Mouse (Mus musculus) G1E (cell line): ENCODE measurements at regions not wholly inside any gene's neighbourhood (a gene's known extent, or its start where the extent isn't known, plus 50 kb on each side); places are given as distances from the start of the nearest gene placed in this dataset.
"Not testable (repeated sequence)": the region's sequence is repeated elsewhere in the genome, so short reads cannot be mapped to it uniquely, and the experiment has no call there.

Experiments
- ATAC-seq: 2 replicates; pipeline ENCODE4 v1.8.0; 2016; ENCODE audit warnings: mild to moderate bottlenecking; ENCODE audit not compliant: insufficient number of reproducible peaks, poor library complexity, low FRiP score, severe bottlenecking; ENCODE audit errors: extremely low read depth
- DNase-seq: peaks from one replicate; pipeline ENCODE4 v3.0.0; 2012; ENCODE audit warnings: low spot score
- H3K27me3 ChIP-seq: 2 replicates; pipeline ENCODE4 v1.6.1; 2012; ENCODE audit warnings: mild to moderate bottlenecking, low read length, inconsistent platforms; ENCODE audit not compliant: insufficient read depth
- H3K36me3 ChIP-seq: replicated peaks from 2 replicates; pipeline ENCODE3; 2012; ENCODE audit warnings: mild to moderate bottlenecking, inconsistent platforms
- H3K4me1 ChIP-seq: 2 replicates; pipeline ENCODE4 v1.6.1; 2012; ENCODE audit warnings: low read depth, low read length, inconsistent platforms, mixed read lengths; ENCODE audit not compliant: insufficient read depth
- H3K4me3 ChIP-seq: 2 replicates; pipeline ENCODE4 v1.5.1; 2012; ENCODE audit warnings: low read depth, mild to moderate bottlenecking, inconsistent platforms, low read length, moderate library complexity, mixed read lengths
- H3K9me3 ChIP-seq: replicated peaks from 2 replicates; pipeline ENCODE4 v1.6.1; 2012; ENCODE audit warnings: inconsistent platforms

DNA sequence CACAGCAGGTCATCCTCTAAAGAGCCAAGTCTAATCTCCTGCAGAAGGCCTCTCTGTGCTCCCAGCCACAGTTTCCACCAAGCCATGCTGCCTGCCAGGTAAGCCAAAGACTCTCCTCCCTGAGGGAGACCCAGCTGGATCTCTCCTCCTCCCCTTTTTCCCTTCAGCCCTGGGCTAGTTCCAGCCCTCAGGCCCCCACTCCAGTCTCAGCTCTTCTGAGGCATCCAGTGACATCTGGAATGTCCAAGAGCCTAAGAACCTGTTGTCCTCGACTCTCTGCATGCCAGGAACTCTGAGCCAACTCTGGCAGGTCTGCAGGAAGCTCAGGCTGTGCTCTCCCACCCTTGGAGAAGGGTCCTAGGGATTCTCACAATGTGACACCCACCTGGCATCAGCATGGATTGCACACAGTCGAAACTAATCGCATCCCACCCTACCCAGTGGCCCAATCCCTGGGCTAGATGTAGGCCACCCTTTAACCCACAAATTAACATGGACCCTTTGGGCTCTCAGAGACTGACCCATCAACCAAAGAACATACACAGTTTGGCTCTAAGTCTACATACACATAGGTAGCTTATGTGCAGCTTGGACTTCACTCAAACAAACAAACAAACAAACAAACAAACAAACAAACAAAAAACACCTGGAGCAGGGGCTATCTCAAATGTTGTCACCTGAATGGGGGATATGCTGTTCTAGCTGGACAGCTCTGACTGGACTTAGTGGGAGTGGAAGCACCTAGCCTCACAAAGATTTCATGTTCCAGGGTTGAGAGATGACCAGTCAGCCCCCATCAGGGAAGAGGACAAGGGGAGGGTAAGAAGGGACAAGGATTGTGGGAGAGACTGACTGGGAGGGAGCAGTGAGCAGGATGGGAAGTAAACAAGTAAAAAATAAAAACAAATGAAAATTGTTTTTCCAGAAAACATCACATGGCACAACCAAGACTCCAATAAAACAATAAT is 57.9 kb upstream of the Zfp709 start:
- not testable (repeated sequence) for H3K27me3 ChIP-seq, H3K9me3 ChIP-seq, ATAC-seq, DNase-seq, H3K4me3 ChIP-seq, H3K4me1 ChIP-seq, H3K36me3 ChIP-seq

DNA sequence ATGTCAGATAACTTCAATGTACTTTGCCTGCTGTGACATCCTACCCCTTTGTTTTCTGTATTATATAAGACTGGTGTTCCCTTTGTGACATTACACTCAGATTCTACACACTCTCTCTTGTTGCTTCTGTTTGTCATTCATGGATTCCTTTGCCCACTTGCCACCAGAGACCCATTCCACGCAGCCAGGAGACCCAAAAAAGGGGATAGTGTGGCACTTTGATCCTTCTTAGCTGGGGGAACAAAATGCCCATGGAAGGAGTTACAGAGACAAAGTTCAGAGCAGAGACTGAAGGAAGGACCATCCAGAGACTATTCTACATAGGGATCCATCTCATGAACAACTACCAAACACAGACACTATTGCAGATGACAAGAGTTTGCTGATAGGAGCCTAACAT is 59.1 kb upstream of the Zfp709 start:
- DNase-seq, H3K36me3 ChIP-seq, ATAC-seq, H3K27me3 ChIP-seq, H3K4me1 ChIP-seq, H3K4me3 ChIP-seq, H3K9me3 ChIP-seq: not testable (repeated sequence)

DNA sequence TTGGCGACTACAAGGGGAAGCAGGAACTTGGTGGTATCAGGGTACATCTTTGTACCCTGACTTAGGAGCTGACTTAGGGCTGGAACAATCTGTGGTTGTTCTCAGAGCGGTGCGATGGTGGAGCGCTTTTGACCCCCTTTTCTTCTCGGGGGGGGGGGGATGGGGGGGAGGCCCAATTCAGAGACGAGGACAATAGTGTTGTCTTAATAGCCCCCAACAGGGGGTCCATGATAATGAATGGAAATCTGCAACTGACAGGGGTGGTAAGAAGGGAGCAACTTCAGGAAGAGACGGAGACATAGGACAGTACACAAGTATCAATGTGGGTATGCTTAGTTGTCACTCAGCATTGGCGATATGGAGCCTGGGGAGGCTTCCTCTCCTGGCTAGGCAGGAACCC is 61.9 kb upstream of the Zfp709 start:
- not testable (repeated sequence) for ATAC-seq, H3K9me3 ChIP-seq, DNase-seq, H3K36me3 ChIP-seq, H3K4me3 ChIP-seq, H3K4me1 ChIP-seq, H3K27me3 ChIP-seq

DNA sequence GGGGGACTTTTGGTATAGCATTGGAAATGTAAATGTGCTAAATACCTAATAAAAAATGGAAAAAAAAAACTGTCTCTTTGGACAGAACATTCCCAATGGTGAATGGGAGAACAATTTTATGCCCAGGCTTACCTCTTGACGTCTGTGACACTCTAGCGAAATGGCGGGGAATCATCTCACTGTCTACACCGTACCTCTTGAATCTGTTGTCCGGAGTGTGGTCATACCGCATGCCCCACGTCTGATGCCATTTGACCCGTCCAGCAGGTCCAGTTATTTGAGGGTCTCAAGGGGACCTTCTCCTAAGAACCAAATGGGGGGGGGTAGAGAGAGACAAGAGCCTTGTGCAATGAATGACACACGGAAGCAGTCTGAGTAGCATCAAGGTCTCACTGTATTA is 62.4 kb upstream of the Zfp709 start:
- H3K4me1 ChIP-seq, H3K9me3 ChIP-seq, H3K27me3 ChIP-seq, H3K36me3 ChIP-seq, H3K4me3 ChIP-seq, DNase-seq, ATAC-seq: not testable (repeated sequence)

DNA sequence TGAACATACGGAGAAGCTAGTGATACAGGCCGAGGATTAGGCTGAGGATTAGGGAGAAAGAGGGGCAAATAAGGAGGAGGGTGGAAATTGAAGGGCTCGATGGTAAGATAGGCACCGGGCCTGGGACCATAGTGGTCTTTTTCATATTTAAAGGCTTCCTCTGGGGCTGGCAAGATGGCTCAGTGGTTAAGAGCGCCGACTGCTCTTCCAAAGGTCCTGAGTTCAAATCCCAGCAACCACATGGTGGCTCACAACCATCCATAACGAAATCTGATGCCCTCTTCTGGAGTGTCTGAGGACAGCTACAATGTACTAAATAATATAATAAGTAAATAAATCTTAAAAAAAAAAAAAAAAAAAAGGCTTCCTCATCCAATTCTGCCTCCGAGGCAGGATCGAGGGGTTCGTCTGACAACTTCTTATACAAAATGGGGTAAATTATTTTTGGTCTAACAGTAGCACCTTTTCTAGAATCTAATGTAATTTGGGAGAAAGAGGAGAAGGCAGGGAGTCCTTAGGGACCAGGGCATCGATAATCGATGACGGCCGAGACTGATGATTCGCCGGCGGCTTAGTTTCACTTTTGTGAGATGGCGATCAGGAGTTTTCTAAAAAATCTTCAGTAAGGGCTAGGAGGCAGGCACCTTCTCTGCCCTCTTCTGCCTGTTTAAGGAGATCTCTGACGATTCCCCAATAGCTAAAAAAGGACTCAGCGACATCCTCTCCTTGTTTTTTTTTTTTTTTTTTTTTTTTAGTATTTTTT is 65.4 kb upstream of the Zfp709 start:
- DNase-seq, H3K9me3 ChIP-seq, H3K4me3 ChIP-seq, H3K27me3 ChIP-seq, H3K36me3 ChIP-seq, H3K4me1 ChIP-seq, ATAC-seq: not testable (repeated sequence)

DNA sequence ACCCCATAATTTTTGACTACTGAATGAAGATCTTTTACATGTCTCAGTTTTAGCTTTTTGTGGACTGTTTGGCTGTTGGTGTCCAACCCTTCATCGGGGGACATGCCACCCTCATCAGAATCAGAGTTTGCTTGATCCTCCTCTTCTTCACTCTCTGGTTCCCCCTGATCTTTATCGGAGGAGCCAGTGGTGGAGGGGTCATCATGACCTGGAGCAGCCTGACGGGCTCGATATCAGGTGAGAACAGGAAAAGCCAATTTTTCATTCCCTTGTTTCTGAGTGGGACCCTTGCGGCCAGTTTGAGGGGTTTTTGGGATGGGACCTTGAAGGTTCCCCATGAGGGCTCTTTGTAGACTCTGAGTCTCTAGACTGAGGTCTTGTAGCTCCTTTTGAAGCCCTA is 66.0 kb upstream of the Zfp709 start:
- not testable (repeated sequence) for H3K4me3 ChIP-seq, H3K27me3 ChIP-seq, H3K9me3 ChIP-seq, ATAC-seq, H3K36me3 ChIP-seq, H3K4me1 ChIP-seq, DNase-seq

DNA sequence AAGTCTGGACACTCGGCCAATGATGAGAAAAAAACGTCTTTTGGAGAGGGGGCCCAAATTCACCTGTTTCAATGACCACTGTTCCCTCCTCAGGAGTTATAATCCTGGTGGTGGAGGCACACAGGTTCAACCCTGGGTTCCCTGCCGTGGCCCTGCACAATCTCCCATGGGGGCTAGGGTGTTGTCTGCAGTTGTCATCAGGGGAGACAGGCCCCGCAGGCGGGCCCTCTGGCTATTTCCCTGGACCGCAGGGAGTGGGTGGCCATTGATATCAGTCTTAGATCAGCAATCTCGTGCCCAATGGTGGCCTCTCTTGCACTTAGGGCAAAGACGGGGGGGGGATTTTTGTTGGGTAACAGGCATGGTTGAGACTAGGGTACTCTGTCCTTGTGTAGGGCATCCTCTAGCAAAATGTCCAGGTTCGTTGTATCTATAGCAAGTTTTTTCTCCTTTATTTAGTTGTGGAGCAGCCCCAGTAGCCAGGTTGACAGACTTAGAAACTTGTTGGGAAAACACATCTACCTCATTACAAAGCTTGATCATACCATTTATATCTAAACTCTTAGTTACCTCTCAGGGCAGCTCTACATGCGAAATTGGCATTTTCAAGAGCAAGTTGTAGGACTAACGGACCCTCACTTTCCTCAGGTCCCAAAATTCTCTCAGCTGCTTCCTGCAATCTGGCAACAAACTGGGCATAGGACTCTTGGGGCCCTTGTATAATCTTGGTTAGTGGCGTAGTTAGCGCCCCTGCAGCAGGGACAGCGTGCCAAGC is 66.9 kb upstream of the Zfp709 start:
- not testable (repeated sequence) for H3K36me3 ChIP-seq, DNase-seq, H3K4me3 ChIP-seq, H3K9me3 ChIP-seq, ATAC-seq, H3K4me1 ChIP-seq, H3K27me3 ChIP-seq

DNA sequence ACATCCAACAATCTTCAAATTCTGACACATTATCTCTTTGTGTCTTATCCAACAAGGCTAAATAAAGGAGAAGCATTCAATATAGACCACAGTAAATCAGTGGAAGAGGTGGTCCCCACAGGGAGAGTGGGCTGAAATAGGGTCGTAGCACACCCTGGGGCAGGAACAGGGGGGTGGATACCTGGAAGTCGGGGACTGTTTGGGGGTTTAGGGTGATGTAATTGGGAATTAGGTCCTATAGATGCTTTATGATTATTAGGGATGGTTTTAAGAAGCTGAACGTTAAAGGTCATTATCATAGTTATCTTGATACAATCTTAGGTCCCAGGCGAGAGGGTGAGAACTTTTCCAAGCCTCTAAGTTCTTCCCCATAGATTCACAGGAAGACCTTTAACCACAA is 67.9 kb upstream of the Zfp709 start:
- DNase-seq, ATAC-seq, H3K4me3 ChIP-seq, H3K36me3 ChIP-seq, H3K4me1 ChIP-seq, H3K27me3 ChIP-seq, H3K9me3 ChIP-seq: not testable (repeated sequence)

DNA sequence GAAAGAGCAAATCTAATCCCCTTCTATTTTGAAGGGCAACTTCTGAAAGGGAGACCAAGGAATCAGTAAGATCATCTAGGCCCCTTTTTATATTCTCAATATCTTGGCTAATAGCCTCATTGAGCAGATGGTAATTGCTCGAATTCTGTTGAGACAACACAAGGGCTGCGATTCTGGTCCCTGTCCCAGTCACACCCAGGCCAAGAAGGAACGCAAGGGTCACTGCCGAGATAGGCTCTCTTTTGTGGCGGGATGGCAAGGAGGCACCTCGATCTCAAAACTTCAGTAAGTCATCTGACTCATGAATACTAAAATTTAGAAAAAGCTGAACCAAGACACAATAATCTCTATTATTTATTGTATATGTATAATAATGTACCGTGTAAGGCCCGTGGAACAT is 68.6 kb upstream of the Zfp709 start:
- not testable (repeated sequence) for ATAC-seq, H3K4me1 ChIP-seq, H3K9me3 ChIP-seq, H3K27me3 ChIP-seq, H3K4me3 ChIP-seq, DNase-seq, H3K36me3 ChIP-seq

DNA sequence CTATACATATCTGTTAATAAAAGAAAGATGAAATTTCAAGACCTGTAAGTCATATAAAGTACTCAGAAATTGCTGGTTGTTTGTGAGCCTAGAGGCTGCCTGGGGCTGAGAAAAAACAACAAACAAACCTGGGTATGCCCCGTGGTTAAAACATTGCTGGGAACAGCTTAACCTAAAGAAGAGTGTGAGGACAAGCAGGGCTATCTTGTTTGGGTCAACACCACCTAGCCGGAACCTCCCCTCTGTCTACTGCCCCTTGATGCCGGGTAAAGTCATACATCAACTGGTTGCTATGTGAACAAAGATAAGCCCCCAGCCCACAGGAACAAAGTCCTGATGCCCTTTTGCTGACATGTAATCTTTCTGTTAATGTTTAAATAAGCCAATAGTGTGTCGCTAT is 74.0 kb upstream of the Zfp709 start:
- H3K4me3 ChIP-seq, H3K9me3 ChIP-seq, H3K36me3 ChIP-seq, ATAC-seq, H3K4me1 ChIP-seq, H3K27me3 ChIP-seq, DNase-seq: not testable (repeated sequence)

DNA sequence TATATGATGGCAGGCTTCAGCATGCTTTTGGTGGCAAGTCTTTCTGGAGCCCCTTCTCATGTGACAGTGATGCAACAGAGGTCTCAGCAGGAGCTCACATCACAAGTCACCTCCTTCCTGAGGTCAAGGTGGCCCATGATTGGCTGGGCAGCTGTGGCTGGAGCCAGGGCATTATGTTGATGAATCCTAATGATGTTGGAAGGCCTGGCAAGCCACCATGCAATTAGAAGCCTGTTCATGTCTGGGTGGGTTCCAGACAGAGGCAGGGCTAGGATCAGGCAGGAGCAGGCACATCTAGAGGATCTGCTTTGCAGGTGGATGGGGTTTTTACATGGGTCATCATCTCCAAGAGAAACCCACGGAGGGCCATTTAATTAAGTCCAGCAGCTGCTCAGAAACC is 77.2 kb upstream of the Zfp709 start:
- not testable (repeated sequence) for DNase-seq, H3K4me1 ChIP-seq, ATAC-seq, H3K27me3 ChIP-seq, H3K9me3 ChIP-seq, H3K4me3 ChIP-seq, H3K36me3 ChIP-seq
